Mouse (Mus musculus) layer of hippocampus, adult 8-10 months (tissue): ENCODE measurements around the gene E2f4. TPM values are rescaled to one million over a fixed set of nuclear protein-coding genes. Genes with fewer than 3 reads are reported as not detected.
A peak's percentile ranks its signal among the peaks of the same experiment; 100 is the strongest.

Source experiments
- DNase-seq, 2 experiments: peaks; one replicate each; pipeline ENCODE4 v3.0.0; 2022; ENCODE audit warnings: low spot score in 2 of 2
- total RNA-seq, 4 experiments: library from RNA; stranded (reverse); gene quantifications; 2 replicates each; pipeline ENCODE4 v1.2.4; 2022

Gene E2f4
- total RNA-seq, 4 experiments from 2014 or later, result 36.4 to 38.9 (median 37.6) TPM

DNA sequence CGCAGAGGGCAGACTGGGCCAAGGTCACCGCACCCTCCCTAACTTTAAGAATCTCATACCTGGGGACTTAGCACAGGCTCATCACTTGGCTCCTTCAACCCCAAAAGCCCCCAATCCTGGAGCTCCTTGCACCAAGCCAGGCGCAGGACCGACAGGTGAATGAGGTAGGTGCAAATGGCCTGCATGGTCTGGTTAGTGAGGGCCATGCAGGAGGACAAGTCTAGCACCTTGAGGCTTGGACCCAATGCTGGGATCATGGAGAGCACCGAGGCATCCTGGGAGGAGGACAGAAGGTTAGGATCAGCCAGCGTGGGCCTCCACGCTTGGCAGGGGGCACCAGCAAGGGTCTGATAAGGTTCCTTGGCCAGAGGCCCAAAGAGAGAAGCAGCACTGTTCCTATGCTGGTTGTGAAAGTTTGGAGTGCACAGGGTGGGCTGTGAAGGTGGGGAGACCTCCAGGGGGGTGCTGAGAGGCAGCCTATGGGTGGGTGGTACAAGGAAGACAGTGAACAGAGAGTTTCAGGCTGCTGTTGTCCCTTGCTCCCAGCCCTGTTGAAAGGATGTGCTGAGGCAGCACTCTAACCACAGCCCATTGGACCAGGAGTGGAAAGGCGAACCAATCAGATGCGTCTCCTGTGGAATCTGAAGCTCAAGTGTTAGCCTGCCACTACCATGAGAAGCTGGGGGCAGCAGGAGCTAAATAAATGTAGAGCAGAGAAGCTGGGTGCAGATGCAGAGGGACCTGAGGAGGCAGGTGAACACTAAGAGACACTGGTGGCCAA, 16.3 kb downstream of the E2f4 start:
- DNase-seq, result no peak

DNA sequence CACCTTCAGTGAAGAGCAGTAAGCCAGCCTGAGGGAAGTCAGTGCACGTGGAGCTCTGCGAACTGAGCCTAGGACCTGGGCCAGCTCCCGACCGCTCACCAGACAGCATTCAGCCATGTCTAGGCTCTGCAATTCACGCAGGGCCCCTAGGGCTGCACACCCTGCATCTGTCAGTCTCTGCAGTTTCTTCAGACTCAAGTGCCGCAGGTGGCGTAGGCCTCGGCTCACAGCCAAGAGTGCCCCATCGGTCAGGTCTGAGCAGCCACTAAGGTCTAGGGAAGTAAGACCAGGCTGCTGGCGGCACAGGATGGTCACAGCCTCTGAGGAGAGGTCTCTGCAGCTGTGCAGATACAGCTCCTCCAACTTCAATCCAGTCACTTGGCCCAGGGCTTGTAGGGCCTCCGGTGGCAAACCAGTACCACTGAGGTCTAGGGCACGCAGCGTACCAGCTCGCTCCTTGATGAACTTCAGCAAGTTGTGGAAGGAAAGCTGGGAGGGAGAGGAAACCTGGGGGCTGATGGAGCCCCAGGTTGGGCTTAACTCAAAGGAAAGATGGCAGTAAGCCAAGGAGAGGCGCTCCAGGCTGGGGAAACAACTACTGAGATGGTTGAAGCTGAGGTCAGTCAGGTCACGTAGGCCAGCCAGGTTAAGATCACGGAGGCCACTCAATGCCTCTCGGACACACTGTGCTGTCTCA, 17.8 kb downstream of the E2f4 start:
- DNase-seq, result no peak

GRCm38 (mm10) chr8:105317941-105318340, 20.5 kb downstream of the E2f4 start:
- no peak for DNase-seq

- no peak for DNase-seq
Measured at GRCm38 (mm10) chr8:105318662-105319190, 21.3 kb downstream of the E2f4 start.

GRCm38 (mm10) chr8:105323183-105323582, 25.7 kb downstream of the E2f4 start:
- DNase-seq, result no peak

DNA sequence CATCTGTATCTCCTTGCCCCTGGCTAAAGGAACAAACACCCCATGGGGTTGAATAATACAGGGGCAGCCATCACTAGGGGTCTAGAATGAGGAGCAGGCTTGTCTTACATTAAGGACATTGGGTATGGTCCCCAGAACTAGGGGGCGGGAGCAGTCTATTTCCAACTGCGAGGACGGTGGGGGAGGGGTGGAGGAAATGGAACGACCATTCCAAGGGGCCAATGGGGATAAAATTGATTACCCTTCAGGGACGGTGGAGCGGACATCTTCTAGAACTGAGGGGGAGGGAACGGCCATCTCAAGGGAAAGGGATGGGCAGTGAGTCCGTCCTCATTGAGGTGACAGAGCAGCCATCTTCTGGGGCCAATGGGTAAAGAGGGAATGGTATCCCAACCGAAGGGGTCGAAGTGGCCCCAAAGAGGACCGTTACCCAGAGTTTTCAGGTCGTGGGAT, 28.2 kb downstream of the E2f4 start:
- no peak for DNase-seq

DNA sequence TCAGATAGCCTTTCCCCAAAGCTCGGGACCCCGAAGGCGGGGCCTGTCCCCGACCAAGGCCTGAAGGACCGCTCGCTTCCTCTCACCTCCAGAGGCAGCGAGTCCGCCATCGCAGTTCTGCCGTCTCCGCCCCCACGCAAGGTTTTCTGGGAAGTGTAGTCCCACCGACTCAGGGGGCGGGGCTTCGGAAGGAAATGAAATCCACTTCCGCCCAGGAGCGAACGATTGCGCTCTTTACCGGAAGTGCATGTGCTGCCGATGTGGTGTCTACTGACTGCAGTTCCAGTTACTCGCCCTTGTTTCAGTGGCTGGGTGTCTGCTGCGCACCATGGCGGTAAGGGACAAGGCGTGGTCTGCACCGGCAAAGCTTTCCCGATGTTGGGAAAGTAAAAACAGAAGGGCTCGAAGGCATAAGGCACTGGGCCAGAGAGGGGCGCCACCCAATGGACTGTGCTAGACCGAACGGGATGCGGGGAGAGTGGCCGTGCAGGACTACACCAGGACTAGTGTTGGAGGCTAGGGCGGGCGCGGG, 28.7 kb downstream of the E2f4 start, which contains the start of the genes Lrrc29 and Tmem208:
TSS of gene Lrrc29 (minus strand) at position 138 of the 532 bp plus-strand sequence.
TSS of gene Tmem208 (plus strand) at position 214 of the 532 bp plus-strand sequence.
- DNase-seq, result peak; percentile 95 to 96

DNA sequence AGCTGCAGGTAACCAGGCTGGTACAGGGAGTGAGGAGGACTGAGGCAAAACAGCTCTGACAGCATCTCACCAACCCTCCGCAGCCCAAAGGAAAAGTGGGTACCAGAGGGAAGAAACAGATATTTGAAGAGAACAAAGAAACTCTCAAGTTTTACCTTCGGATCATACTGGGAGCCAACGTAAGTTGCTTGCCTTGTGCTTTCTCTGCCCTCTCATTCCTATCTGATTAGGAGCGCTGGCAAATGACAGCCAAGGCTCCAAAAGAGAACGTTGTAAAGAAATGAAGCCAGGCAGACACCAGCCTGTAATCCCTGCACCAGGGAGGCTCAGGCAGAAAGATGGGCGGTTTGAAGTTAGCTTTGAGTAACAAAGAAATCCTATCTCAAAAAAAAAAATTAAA, 29.5 kb downstream of the E2f4 start:
- no peak for DNase-seq

GRCm38 (mm10) chr8:105330325-105330724, 32.9 kb downstream of the E2f4 start:
- DNase-seq, result no peak

- no peak for DNase-seq
Measured at GRCm38 (mm10) chr8:105331469-105331868, 34.0 kb downstream of the E2f4 start.

DNA sequence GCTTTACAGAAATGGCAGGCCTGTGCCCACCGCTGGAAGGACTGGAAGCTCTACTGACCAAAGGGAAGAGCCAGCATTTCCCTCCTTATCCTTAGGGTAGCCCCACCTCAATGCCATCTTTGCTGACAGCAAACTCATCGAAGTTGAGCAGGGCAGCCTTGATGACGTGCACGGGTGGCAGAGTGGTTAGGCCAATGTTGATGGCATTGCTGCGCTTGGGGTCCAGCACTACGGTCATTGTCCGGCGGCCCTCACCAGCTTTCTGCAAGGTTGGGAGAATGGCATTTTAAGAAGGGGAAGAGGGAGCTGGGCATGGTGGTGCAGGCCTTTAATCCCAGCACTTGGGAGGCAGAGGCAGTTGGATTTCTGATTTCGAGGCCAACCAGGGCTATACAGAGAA, 34.5 kb downstream of the E2f4 start:
- DNase-seq, result no peak

- no peak for DNase-seq
Measured at GRCm38 (mm10) chr8:105332523-105332922, 35.1 kb downstream of the E2f4 start.

DNA sequence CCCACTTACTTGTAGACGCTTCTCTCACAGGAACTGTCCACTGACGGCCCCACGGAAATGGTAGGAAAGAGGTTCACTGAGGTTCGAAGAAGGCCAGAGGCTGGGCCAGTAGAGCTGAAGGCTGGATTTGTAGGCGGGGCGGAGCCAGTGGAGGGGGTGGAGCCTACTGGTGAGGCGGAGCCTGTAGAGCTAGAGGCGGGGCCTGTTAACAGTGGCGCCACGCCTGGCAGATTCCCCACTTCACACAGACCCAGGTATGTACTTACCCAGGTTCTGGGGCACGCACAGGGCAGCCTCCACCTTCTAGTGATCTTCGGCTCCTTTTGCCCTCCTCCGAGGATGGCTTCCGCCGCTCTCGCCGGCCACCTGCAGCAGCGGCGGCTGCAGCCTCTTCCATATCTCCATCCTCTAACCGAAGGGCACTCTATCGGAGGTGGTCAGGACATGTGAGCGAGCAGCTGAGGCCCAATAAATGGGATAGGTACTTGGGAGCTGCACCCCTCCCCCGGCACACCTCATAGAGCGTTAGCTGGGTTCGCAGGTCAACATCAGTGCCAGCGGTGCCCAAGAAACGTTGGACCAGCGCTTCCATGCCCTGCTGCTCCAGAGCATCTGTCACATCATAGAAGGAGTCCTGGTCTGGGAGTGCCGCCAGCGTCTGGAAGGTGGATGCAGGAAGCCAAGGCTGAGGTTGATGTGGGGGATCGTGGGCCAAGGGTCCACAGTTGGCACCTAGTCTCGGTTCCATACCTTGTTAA, 39.1 kb downstream of the E2f4 start:
- DNase-seq, result no peak

DNA sequence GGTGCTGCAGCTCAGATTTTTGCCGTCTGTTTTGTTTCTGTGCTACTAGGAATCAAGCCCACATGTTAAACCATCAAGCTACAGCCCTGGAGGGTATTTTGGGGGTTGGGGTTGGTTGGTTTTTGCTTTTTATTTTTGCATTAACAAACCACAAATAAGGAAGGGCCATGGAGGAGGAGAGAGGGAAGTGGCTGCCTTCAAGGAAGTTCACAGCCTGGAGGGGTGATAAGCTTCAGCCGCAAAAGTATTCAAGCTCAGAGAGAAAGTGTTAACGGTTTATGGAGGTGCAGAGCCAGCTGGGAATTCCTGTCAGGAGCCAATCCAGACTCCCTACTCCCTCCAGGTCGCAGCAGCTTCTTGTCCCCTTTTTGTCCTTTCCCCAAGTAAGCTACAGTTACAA, 41.5 kb downstream of the E2f4 start:
- no peak for DNase-seq

DNA sequence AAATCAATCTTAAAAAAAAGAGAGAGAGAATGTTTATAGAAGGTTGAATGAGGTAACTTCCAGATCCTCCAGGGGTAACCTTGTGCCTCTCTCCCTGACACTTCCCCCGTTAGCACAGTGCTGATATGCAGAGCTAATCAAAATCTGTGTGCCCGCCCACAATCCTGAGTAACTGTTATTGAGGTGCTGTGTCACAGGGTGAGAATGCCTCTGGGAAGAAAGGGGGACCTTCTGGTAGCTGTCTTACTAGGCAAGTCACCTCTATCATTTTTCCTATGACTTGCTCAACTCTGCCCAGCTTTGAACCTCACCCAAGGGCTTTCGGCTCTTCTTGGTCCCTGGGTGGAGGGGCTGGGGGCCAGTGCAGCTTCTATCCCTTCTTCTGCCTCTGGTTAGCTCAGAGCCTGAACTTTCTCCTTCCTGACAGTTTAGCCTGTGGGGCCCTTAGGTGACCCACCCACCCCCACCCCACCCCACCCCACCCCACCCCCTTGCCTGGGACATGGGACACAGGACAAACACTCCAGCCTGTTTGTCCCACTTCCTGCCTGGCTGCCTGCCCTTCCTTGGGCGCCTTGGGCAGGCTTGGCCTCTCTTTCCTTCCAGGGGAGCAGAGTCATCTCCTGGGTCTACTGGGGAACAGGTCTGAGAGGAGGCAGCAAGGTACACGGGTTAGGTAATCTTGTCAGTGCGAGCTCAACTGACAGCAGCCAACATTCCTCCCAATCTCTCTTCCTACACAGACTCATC, 42.6 kb downstream of the E2f4 start:
- DNase-seq, result no peak

- no peak for DNase-seq
Measured at GRCm38 (mm10) chr8:105341399-105341798, 43.9 kb downstream of the E2f4 start.

- no peak for DNase-seq
Measured at GRCm38 (mm10) chr8:105342768-105343167, 45.3 kb downstream of the E2f4 start.

- no peak for DNase-seq
Measured at GRCm38 (mm10) chr8:105343791-105344574, 46.5 kb downstream of the E2f4 start.

DNA sequence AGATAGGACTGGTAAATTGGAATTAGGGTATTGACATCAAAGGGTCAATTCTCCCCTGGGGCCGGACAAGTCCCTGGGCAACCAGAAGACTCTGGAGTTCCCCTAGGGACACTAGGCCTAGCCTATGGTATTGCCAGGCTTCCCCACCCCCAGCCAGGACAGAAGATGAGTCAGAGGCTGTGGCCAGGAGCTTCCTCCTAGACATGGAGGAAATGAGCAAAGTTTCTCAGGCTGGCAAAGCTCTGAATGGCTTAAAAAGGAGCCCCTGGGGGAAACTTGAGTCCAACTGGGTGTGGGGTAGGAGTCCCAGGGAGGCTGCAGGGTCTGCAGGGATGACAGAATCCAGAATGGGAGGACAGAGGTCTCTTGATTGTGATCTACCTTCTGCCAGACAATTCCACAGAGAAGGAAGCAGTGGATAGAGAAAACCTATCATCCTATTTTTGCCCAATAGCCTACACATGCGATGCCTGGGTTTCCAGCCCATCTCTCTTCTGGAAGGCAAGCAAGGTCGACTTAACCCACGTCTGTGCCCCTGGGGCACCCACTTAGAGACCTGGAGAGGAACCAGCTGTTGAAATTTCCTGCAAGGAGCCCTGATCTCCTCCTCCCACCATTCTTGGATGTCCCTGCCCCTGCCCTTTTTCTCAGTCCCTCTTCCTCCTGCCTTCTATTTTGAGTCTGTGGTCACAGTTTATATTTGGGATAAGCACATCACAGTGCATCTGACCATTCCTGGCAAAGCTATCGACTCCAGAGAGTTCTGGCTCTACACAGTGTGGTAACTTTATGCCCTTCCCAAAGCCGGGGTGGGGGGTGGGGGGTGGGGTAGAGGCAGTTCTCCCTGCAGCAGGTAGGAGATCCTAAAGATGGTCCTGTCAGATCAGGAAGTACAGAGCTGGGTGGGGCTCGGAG, 47.9 kb downstream of the E2f4 start:
- DNase-seq, result no peak
